ENCODE assay signal across 10 mouse cellular contexts in genomic region chr7:84135799-84136700, GRCm38 (mm10). TPM values are rescaled to one million over a fixed set of nuclear protein-coding genes. Genes with fewer than 3 reads are reported as not detected.
DNase-seq lines count a peak whose midpoint lies in the region; ATAC-seq lines count a peak whose summit lies in the region.
"Had no signal": no experiment of that assay in that cellular context is flagged by ENCODE, and none has a peak within 500 bp of the region (broad histone marks: within the 10 kb centered on the region; RNA-seq: fewer than 3 reads in every experiment).

No protein-coding gene starts in this region.

- no peak overlapping the region for H3K4me3 ChIP-seq in intestine, embryonic 16.5 days (ENCODE audit: low read length)
- H3K4me3 ChIP-seq in forebrain, embryonic 15.5 days = no peak overlapping the region
- H3K4me3 ChIP-seq: gastrocnemius, adult 2 months; megakaryocyte, embryonic 14.5 days had no signal

- no peak overlapping the region for H3K9ac ChIP-seq in intestine, embryonic 16.5 days (ENCODE audit: low read depth, low read length)
- no peak overlapping the region for H3K9ac ChIP-seq in forebrain, embryonic 15.5 days (replicated peaks)

- no peaks in the 10 kb centered on the region for H3K9me3 ChIP-seq in intestine, embryonic 16.5 days (ENCODE audit: control insufficient read depth, low read length)
- H3K9me3 ChIP-seq in forebrain, embryonic 15.5 days = no peaks in the 10 kb centered on the region
- H3K9me3 ChIP-seq: megakaryocyte, embryonic 14.5 days had no signal

- H3K4me1 ChIP-seq in intestine, embryonic 16.5 days (ENCODE audit: control insufficient read depth, insufficient read depth, low read length) = peaks cover 52% of the 10 kb centered on the region
- peaks cover 25% of the 10 kb centered on the region for H3K4me1 ChIP-seq in forebrain, embryonic 15.5 days

- 39% methylated on average over 4 of the region's 4 CpGs for WGBS in intestine, embryonic 16.5 days
- 16% methylated on average over 4 of the region's 4 CpGs for WGBS in large intestine, adult 2 months
- 75% methylated on average over 4 of the region's 4 CpGs for WGBS in forebrain, embryonic 15.5 days

- intact Hi-C loops in heart, postnatal 14 days (cut with DNase I) = no loop called here

- H3K4me2 ChIP-seq in intestine, embryonic 16.5 days (ENCODE audit: low read depth, low read length) = 0 out of 2 replicates have a peak overlapping the region, but pooled peaks have one; percentile 6
- no peak overlapping the region for H3K4me2 ChIP-seq in forebrain, embryonic 15.5 days (replicated peaks)

- ATAC-seq in intestine, embryonic 16.5 days = peak; percentile 29
- ATAC-seq in forebrain, embryonic 15.5 days (replicated peaks) = no peak

- H3K27ac ChIP-seq in intestine, embryonic 16.5 days (ENCODE audit: low read length) = peak overlapping the region; percentile 30; the same call in 1 of the 2 replicates
- H3K27ac ChIP-seq in forebrain, embryonic 15.5 days (replicated peaks) = no peak overlapping the region
- H3K27ac ChIP-seq: gastrocnemius, adult 2 months had no signal

- peak; percentile 76 for DNase-seq in heart, adult 11 months
- no peak for DNase-seq in heart, postnatal 14 days
- DNase-seq in large intestine, adult 2 months (ENCODE audit: low read depth, low spot score) = peak; percentile 92
- DNase-seq in lung, postnatal 36 days = peak; percentile 74
- DNase-seq in cerebellum, postnatal 14 days = no peak
- DNase-seq in adrenal gland, adult 8-10 months = no peak
- DNase-seq: gastrocnemius, adult 2 months had no signal

- H3K27me3 ChIP-seq in intestine, embryonic 16.5 days (replicated peaks; ENCODE audit: control insufficient read depth, insufficient read depth, low read length) = no peaks in the 10 kb centered on the region
- H3K27me3 ChIP-seq in forebrain, embryonic 15.5 days = no peaks in the 10 kb centered on the region
- H3K27me3 ChIP-seq: megakaryocyte, embryonic 14.5 days had no signal

- no peaks in the 10 kb centered on the region; the same call in 1 of the 2 replicates for H3K36me3 ChIP-seq in intestine, embryonic 16.5 days (ENCODE audit: control insufficient read depth, insufficient read depth, low read length)
- H3K36me3 ChIP-seq in forebrain, embryonic 15.5 days = no peaks in the 10 kb centered on the region

RNA-seq across cellular contexts. Expression of gene Abhd17c, which starts 15.6 kb away (rescaled TPM):
- total RNA-seq in heart, postnatal 14 days (2021) = 10 to 100 TPM; 30.3 to 31.4 TPM
- polyA plus RNA-seq in intestine, embryonic 16.5 days (2015; fragmentation: Nextera tagmentation; extraction: Ambion mirVana) = 12.5 and 15.1 TPM in 2 replicates
- polyA plus RNA-seq in large intestine, adult 2 months (2012; rRNA removed) = 115 and 123 TPM in 2 replicates
- 74.2 and 84.1 TPM in 2 replicates for polyA plus RNA-seq in forebrain, embryonic 15.5 days (2015; fragmentation: Nextera tagmentation; extraction: Ambion mirVana)
- total RNA-seq in adrenal gland, adult 8-10 months (2022) = 10 to 100 TPM; 26.2 to 32.3 (median 29.8) TPM

RNA-seq across cellular contexts. Expression of gene Cemip, which starts 49.7 kb away (rescaled TPM):
- total RNA-seq in heart, postnatal 14 days (2021) = under 1 TPM; 0.41 to 0.68 TPM
- polyA plus RNA-seq in intestine, embryonic 16.5 days (2015; fragmentation: Nextera tagmentation; extraction: Ambion mirVana) = 0.28 and 0.40 TPM in 2 replicates
- 0.31 and 0.47 TPM in 2 replicates for polyA plus RNA-seq in large intestine, adult 2 months (2012; rRNA removed)
- polyA plus RNA-seq in forebrain, embryonic 15.5 days (2015; fragmentation: Nextera tagmentation; extraction: Ambion mirVana) = 0.70 and 0.72 TPM in 2 replicates
- 1 to 10 TPM in 2 of 4 experiments, under 1 TPM in 2; 0.77 to 1.4 (median 1.0) TPM for total RNA-seq in adrenal gland, adult 8-10 months (2022)
- total RNA-seq: gastrocnemius, adult 2 months had no signal

Comparison
In these comparisons a context has a peak if more than half of its experiments do, and no peak if none do; other contexts are left out.
1. DNase-seq: peak in heart, adult 11 months (single experiment), large intestine, adult 2 months (single experiment) and lung, postnatal 36 days (single experiment); none in heart, postnatal 14 days (0 of 2), cerebellum, postnatal 14 days (0 of 2) and adrenal gland, adult 8-10 months (single experiment).